Mouse (Mus musculus): Measurements from ENCODE around the gene Stk4. TPM values are rescaled to one million over a fixed set of nuclear protein-coding genes. Genes with fewer than 3 reads are reported as not detected.
"Not testable (repeated sequence)": the region's sequence is repeated elsewhere in the genome, so short reads cannot be mapped to it uniquely, and the experiment has no call there.

Stk4 gene
- total and polyA plus RNA-seq, 2 experiments from 2014 or later: 13.7 to 24.6 TPM

DNA sequence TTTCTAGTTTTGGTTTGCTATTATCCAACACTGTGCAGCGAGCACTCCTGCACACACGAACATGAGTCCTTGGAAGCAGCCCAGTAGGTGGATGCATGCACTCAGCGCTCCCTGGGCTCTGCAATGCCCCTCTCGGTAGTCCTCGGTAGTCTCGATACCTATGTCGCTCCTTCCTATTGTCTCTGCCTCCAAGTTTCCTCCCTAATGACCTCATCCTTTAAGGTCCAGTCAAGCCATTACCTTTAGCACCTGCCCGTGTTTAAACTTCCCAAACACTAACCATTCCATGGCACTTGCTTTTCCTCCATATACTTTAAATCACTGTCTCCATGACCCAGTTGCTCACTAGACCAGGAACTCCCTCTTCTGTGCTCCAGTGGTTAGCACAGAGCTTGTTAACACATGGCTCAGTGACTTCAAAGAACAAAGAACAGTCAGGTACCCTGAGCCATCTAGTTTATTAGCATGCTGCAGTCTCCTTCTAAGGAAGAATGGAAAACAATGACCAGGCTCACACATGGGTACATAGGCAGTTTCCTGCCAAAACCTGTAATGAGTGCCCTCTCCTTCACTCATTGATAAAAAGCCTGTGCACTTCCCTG lies 10.4 kb upstream of the Stk4 start:
- 93% methylated on average over 8 of the region's 8 CpGs for WGBS
- DNase-seq (ENCODE audit: low spot score) (no peak), ATAC-seq (ENCODE audit: low FRiP score) (no peak)
- H3K4me1 ChIP-seq (ENCODE audit: insufficient read depth, low read length): no peaks in the 10 kb centered on the region
- no peak overlapping the region for H3K4me3 ChIP-seq (ENCODE audit: low read depth, low read length)
- H3K27ac ChIP-seq (ENCODE audit: low read depth, low read length): no peak overlapping the region
- H3K36me3 ChIP-seq (ENCODE audit: insufficient read depth, low read length): peaks cover 74% of the 10 kb centered on the region
- no peak for TF ChIP-seq CTCF (IDR thresholded peaks at IDR 0.05)
- no peaks in the 10 kb centered on the region for H3K27me3 ChIP-seq (ENCODE audit: insufficient read depth, low read length)
- no peak overlapping the region for H3K9ac ChIP-seq (replicated peaks; ENCODE audit: low read length, poor library complexity, severe bottlenecking)
- H3K9me3 ChIP-seq (ENCODE audit: low read length): no peaks in the 10 kb centered on the region
- H3K4me2 ChIP-seq (ENCODE audit: low read depth, low read length, poor library complexity, severe bottlenecking): no peak overlapping the region

DNA sequence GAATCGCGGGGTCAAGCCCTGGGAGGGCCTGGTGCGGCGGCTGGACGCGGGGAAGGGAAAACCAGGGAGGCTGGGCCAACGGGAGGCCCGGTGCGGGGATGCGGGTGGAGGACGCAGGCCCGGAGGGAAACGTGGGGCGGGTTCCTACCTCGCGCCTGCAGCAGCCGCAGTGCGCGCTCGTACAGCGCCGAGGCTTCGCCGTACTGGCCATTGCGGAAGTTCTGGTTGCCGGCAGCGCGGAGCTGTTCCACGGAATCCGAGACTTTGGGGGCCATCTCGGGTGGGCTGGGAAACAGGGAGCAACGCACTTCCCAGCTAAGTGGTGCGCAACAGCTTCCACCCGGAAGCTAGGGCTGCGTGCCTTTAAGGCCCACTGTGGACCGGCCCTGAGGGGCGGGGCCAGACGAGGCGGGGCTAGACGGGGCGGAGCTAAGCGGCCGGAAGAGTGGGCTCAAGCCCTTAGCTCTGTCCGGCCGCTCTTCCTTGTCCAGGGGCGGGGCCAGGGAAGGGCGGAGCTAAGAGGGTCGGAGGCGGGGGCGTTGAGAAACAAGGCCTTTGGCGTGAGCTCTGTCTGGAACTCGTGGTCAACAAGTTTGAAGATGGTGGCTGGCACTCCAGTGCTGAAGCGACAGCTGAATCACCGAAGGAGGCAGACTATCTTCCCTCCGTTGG lies 779 bp downstream of the Stk4 start, which contains the start of gene Tomm34:
Tomm34 (minus strand) TSS at position 405 of the 672 bp plus-strand sequence.
- Histone ChIP-seq H3K36me3 (ENCODE audit: insufficient read depth, low read length) (peaks cover 3% of the 10 kb centered on the region; the same call in 1 of the 2 replicates), H3K4me2 (ENCODE audit: low read depth, low read length, poor library complexity, severe bottlenecking) (peak within 1 kb of the TSS; percentile 93), H3K4me1 (ENCODE audit: insufficient read depth, low read length) (no peaks in the 10 kb centered on the region; the same call in 1 of the 2 replicates), H3K9ac (replicated peaks; ENCODE audit: low read length, poor library complexity, severe bottlenecking) (peak within 1 kb of the TSS; percentile 94), H3K27ac (ENCODE audit: low read depth, low read length) (peak within 1 kb of the TSS; percentile 83), H3K27me3 (ENCODE audit: insufficient read depth, low read length) (no peaks in the 10 kb centered on the region), H3K9me3 (ENCODE audit: low read length) (no peaks in the 10 kb centered on the region), H3K4me3 (ENCODE audit: low read depth, low read length) (peak within 1 kb of the TSS; percentile 95)
- 0 out of 2 replicates have a peak, but pooled peaks have one; percentile 4 for TF ChIP-seq CTCF (IDR thresholded peaks at IDR 0.05)
- peak; percentile 95 for DNase-seq (ENCODE audit: low spot score)
- ATAC-seq (ENCODE audit: low FRiP score): peak; percentile 94
- under 1% methylated on average over 54 of the region's 55 CpGs for WGBS

DNA sequence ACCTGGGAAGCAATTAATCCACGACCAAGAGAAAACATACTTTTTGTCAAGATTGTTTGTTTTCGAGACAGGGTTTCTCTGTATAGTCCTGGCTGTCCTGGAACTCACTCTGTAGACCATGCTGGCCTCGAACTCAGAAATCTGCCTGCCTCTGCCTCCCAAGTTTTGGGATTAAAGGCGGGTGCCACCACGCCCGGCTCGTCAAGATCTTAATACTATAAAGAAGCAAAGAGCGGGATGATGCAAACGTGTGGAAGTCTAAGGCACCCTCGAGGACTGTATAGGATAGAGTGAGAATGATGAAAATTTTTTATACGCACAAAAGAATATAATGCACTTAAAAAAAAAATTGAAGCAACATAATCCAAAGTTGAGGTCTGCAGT lies 1.3 kb downstream of the Stk4 start:
- not testable (repeated sequence) for H3K36me3 ChIP-seq (ENCODE audit: insufficient read depth, low read length); H3K4me1 ChIP-seq (ENCODE audit: insufficient read depth, low read length); H3K27me3 ChIP-seq (ENCODE audit: insufficient read depth, low read length); ATAC-seq (ENCODE audit: low FRiP score); H3K9me3 ChIP-seq (ENCODE audit: low read length); DNase-seq (ENCODE audit: low spot score)
- WGBS: 77% methylated on average over 11 of the region's 11 CpGs
- Histone ChIP-seq H3K27ac (ENCODE audit: low read depth, low read length) (peak overlapping the region; percentile 83; the same call in 1 of the 2 replicates), H3K4me3 (ENCODE audit: low read depth, low read length) (peak overlapping the region; percentile 95), H3K4me2 (ENCODE audit: low read depth, low read length, poor library complexity, severe bottlenecking) (peak overlapping the region; percentile 93), H3K9ac (replicated peaks; ENCODE audit: low read length, poor library complexity, severe bottlenecking) (peak overlapping the region; percentile 94; the same call in 1 of the 2 replicates)

DNA sequence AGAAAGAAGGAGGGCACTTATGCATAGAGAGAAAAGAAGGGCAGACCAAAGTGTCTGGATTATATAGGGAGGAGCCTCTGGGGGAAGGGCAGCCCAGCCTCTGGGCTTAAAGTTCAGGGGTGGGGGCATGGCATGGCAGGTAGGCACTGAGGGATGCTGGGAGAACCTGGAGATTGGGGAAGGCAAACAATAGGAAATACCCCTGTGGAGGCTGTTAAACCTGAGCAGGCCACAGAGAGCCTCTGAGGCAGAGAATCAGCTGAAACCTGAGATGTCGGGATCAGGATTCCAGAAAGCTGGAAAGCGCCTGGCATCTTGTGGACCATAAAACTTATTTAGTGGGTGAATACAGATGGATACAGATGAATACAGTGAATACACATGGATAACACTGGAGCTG lies 2.0 kb downstream of the Stk4 start:
- Histone ChIP-seq H3K36me3 (ENCODE audit: insufficient read depth, low read length) (no peaks in the 10 kb centered on the region), H3K27me3 (ENCODE audit: insufficient read depth, low read length) (no peaks in the 10 kb centered on the region), H3K4me1 (ENCODE audit: insufficient read depth, low read length) (no peaks in the 10 kb centered on the region; the same call in 1 of the 2 replicates), H3K27ac (ENCODE audit: low read depth, low read length) (no peak overlapping the region), H3K9me3 (ENCODE audit: low read length) (no peaks in the 10 kb centered on the region), H3K4me3 (ENCODE audit: low read depth, low read length) (no peak overlapping the region), H3K9ac (replicated peaks; ENCODE audit: low read length, poor library complexity, severe bottlenecking) (no peak overlapping the region), H3K4me2 (ENCODE audit: low read depth, low read length, poor library complexity, severe bottlenecking) (no peak overlapping the region)
- WGBS: 69% methylated on average over 2 of the region's 2 CpGs
- DNase-seq (ENCODE audit: low spot score) (no peak), ATAC-seq (ENCODE audit: low FRiP score) (no peak)
- no peak for TF ChIP-seq CTCF (IDR thresholded peaks at IDR 0.05)

DNA sequence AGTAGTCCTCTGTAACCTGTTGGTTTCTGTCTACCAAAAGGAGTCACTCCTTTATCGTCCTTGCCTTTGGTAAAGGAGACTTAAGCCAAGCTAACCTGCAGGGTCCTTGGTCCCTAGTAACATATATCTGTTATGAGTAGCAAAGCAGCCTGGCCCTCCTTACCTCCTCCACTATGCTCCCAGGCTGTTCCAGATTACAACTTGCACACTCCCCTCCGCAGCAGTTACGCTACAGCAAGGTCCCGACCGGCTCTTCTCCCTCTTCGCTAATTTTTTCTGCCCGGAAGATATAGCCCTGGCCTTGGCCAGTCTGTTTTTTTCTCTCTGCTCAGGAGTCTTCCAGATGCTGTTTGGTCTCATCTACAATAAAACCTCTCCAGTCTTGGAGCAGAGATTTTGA lies 3.0 kb downstream of the Stk4 start:
- H3K9ac ChIP-seq (replicated peaks; ENCODE audit: low read length, poor library complexity, severe bottlenecking): no peak overlapping the region
- H3K4me1 ChIP-seq (ENCODE audit: insufficient read depth, low read length): no peaks in the 10 kb centered on the region; the same call in 1 of the 2 replicates
- H3K4me2 ChIP-seq (ENCODE audit: low read depth, low read length, poor library complexity, severe bottlenecking): no peak overlapping the region
- no peaks in the 10 kb centered on the region for H3K9me3 ChIP-seq (ENCODE audit: low read length)
- DNase-seq (ENCODE audit: low spot score) (no peak), ATAC-seq (ENCODE audit: low FRiP score) (no peak)
- no peak overlapping the region for H3K27ac ChIP-seq (ENCODE audit: low read depth, low read length)
- no peaks in the 10 kb centered on the region for H3K36me3 ChIP-seq (ENCODE audit: insufficient read depth, low read length)
- H3K4me3 ChIP-seq (ENCODE audit: low read depth, low read length): no peak overlapping the region
- 87% methylated on average over 7 of the region's 7 CpGs for WGBS
- no peaks in the 10 kb centered on the region for H3K27me3 ChIP-seq (ENCODE audit: insufficient read depth, low read length)
- TF ChIP-seq CTCF (IDR thresholded peaks at IDR 0.05): no peak
